Mouse (Mus musculus) adrenal gland, postnatal 4 days (tissue): ENCODE measurements around the gene Pcnx. TPM values are rescaled to one million over a fixed set of nuclear protein-coding genes. Genes with fewer than 3 reads are reported as not detected.
"Not testable (repeated sequence)": the region's sequence is repeated elsewhere in the genome, so short reads cannot be mapped to it uniquely, and the experiment has no call there.

Experiments used
- DNase-seq, 2 experiments: peaks; one replicate each; pipeline ENCODE4 v3.0.0; 2021 to 2022; ENCODE audit warnings: low spot score in 2 of 2, mixed read lengths in 2 of 2
- total RNA-seq, 2 experiments: library from RNA; stranded (reverse); gene quantifications; 2 replicates each; pipeline ENCODE4 v1.2.3; 2021

The Pcnx gene
- total RNA-seq, 2 experiments from 2014 or later = 64.8 to 68.2 TPM

DNA sequence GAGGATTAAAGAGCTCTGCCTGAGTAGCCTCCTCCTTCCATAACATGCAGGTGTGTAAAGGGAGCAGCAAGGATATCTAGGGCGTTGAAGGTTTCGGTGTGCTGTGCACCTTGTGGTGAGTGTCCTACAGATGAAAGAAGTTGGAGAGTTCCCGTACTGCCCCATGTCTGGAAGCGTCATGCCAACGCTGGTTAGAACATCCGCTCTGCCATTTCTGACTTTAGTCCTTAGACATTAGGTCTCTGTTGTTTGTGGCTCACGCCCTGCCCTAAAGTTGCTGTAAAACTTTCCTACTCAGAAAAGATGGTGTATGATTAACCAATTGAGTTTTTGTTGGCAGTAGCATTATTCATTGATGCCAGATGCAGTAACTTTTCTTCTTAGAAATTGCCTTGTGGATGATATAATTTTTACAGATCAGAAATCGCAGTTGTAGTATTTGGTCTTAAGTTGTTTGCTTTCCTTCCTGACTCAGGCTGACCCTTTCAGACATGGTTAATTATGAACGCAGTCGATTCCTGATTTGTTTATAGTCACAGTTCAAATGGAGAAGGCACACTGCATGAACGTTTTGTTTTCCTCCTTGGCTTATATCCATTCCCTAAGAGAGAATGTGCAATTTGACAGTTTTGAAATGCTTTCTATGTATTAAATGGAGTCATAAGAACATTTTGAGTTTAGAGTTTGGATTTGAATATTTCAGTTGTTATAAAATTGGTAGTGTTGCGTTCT lies 83.7 kb downstream of the Pcnx start:
- DNase-seq = no peak

DNA sequence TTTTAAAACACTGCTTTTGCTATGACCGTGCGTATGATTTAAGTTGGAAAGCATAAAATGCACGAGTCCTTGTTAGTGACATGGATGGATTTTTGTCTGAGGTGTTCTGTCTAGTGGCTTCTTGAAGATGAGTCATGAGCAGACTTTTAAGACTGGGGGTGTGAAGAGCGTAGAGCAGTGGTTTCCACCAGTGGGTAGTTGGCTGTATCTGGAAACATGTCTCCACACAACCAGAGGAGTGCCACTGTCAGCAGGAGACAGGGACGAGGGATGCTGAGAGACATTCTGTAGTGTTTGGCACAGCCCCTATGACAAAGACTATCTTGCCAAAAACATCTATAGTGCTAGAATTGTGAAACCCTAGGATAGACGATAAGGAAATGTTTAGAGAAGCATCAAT lies 89.2 kb downstream of the Pcnx start:
- no peak for DNase-seq

DNA sequence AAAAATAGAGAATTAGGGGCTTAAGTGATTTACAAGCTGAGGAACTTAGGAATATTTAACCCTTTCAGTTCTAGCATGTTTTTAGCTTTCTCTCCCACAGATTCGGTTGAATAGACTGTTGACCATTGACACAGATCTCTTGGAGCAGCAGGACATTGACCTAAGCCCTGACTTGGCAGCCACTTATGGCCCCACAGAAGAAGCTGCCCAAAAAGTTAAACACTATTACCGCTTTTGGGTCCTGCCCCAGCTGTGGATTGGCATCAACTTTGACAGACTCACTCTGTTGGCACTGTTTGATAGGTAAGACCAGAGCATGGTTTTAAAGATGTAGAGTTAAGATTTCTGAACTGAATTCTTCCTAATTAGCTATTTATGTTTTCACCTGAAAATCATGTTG lies 90.2 kb downstream of the Pcnx start:
- no peak for DNase-seq

DNA sequence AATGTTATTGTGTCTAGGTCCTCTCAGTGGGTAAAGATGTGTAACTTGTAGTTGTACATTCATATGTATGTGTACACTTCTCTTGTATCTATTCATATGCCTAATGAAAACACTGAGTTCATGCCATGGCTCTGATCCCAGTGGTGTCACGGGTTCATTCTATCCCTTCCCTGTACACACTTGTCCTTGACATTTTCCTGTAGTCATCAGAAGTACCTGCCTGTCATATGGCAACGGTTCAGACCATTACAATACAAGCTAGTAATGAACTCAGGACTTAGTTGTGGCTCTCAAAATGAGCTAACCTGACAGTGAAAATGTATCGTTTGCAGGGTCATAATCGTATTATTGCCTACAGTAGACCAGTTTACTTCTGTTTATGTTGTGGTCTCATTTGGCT lies 98.5 kb downstream of the Pcnx start:
- no peak for DNase-seq

DNA sequence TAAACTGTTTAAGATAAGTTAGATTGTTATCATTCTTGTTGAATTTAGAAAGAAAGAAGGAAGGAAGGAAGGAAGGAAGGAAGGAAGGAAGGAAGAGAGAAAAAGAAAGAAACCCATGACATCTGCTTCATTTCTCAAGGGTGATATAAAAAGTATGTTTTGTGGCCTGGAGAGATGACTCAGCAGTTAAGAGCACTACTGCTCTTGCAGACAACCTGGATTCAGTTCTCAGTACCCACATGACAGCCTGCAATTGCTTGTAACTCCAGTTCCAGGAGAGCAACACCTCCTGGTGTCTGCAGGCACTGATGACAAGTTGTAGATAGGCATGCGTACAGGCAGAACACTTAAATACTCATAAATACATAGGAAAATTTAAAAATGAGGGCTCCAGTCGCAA lies 105.6 kb downstream of the Pcnx start:
- no peak for DNase-seq

DNA sequence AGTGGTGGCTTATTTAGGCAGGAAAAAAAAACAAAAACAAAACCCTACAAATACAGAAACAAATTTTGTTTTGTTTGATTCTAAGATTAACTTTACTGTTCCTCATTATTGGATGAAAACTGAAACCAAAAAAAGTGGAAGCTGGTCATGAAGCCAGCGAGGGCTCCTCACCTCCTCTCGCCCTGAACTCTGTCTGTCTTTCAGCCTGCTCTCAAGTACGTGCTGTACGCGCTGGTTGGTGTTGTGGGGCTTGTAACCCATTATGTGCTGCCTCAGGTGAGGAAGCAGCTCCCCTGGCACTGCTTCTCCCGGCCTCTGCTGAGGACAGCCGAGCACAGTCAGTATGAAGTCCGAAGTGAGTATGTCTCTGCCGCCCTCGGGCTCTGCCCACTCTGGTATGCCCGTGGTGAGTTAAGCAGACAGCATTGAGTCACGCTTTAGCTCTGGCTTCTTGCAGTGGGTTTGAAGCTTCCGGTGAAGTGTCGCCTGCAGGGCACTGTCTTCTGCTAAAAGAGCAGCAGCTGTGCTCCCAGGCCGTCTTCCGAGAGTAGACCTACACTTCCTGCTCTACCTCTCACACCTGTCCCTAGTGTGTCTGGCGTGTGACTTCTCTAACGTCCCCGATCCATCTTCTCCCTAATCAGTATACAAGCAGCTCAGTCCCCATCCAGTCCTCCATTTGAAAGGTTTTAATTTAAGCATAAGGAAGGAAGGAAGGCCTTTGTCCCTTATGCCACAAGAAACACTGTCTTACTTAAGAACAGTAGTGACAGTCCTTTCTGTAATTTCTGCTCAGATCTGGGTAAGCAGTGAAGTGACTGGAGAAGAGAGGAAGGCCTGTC lies 111.4 kb downstream of the Pcnx start:
- no peak for DNase-seq

DNA sequence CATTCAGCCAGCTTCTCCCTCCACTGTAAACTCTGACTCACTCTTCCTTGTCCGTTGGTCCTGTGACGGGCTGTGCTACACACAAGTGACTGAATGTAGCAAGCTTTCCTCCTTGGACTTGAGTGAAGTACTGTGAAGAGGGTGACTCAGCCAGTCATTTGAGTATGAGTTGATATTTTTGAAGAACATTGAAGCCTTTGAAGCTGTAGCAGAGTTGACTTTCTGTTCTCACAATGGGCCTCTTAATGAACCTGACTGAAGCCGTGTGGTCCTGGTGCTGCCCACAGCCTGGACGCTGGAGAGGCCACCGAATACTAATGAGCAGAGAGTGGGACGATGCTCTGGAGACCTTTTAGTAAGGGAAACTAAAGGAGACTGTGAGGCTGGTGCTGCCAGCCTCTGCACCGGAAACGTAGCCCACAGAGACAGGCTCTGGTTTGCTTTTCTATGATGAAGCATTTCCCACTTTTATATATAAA lies 112.1 kb downstream of the Pcnx start:
- no peak for DNase-seq

DNA sequence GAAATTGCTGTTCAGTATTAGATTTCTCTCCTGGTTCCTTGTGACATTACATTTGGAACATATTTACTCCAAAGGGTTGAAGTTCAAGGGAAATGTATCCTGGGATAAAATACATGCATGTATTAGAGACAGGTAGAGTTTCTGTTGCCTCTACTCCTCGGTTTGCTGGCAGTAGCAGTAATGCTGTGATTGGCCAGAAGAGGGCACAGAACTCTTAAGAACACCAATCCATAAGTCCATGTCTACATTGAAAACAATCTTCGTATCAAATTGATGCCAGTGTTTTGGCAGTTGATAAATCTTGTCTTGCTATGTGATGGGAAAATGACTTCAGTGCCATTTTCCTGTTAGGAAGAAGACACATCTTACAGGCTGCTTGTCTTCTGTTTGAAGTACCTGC lies 115.0 kb downstream of the Pcnx start:
- DNase-seq = no peak

DNA sequence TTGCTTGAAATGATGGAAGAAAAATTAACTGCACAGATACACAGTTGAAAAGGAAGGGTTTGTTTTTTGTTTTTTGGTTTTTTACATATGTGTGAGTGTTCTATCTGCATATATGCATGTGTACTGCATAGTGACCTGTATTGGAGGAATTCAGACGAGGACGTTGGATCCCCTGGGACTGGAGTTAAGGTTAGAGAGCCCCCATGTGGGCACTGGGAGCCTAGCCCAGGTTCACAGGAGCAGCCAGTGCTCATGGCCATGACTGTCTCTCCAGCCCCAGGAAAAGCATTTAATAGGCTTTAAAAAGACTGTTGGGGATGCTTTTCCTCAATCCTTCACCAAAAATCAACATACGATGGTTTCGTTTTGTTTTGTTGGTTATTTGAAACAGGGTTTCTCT lies 117.5 kb downstream of the Pcnx start:
- no peak for DNase-seq

DNA sequence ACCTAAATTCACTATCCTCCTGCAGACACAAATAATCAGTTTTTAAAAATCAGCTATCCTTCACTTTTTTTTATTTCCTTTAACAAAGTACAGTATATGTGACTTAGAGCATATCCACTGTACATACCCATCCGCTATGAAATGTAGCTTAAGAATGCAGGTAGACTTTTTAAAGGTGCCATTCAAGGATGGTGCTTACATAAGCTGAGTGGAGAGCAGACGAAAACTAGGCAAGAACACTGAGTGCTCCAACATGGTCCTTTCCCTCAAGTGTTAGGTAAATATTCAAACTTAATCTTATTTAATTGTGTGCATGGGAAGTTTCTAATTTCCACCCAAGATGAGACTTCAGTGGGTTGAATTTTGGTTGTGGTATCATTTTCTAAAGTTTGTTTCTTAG lies 119.5 kb downstream of the Pcnx start:
- no peak for DNase-seq

DNA sequence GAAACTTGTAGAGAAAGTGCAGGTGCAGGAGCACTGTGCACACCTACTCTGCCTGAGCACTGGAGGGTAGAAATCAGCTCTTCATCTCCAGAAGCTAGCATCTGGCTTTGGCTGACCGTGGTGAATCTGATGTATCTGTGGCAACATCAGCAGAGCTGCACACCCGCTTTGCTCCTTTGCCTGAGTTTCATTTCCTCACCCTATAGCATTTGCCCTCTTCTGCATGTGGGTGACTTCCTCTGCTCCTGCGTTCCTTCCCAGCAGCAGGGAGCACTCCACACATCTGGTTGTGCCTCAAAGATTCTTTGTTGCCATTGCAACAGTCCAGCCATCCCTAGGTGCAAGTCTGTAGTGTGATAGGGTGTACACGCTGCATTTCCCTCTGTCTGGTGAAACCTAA lies 132.3 kb downstream of the Pcnx start:
- DNase-seq = no peak

DNA sequence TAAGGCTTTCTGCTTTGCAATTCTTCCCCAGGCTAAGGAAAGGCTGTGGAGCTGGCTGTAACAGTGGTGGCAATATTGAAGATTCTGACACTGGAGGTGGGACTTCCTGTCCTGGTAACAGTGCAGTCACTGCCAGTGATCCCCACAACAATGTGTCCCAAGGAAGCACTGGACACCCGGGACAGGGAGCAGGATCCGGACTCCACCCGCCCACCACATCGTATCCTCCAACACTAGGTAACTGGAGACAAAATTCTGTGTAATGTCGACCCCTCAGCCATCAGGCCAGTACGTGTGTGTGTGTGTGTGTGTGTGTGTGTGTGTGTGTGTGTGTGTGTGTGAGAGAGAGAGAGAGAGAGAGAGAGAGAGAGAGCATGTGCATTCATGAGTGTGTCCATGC lies 133.2 kb downstream of the Pcnx start:
- no peak for DNase-seq

DNA sequence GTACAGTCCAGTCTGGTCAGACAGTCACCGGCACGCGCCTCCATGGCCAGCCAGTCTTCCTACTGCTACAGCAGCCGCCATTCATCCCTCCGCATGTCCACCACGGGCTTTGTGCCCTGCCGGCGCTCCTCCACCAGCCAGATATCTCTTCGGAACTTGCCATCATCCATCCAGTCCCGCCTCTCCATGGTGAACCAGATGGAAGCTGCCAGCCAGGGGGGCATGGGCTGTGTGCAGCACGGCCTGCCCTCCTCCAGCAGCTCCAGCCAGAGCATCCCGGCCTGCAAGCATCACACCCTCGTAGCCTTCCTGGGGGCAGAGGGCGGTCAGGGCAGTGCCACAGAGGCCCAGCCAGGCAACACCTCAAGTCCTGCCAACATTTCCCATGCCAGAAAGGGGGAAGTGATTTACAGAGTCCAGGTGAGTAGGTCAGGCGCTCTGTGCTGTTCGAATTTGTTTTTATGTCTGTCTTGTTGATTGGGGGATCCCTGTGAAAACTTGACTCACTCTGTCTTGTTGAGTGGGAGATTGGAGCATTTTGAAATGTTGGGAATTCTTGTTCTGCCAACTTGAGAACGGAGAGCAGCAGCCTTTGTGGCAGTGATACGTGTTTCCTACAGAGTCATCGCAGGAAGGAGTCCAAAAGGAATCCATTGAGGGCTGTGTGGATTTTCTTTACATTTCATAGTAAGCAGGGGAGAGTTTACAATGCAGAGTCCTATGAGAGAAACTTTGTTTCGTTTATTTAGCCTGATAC lies 135.3 kb downstream of the Pcnx start:
- DNase-seq = no peak

DNA sequence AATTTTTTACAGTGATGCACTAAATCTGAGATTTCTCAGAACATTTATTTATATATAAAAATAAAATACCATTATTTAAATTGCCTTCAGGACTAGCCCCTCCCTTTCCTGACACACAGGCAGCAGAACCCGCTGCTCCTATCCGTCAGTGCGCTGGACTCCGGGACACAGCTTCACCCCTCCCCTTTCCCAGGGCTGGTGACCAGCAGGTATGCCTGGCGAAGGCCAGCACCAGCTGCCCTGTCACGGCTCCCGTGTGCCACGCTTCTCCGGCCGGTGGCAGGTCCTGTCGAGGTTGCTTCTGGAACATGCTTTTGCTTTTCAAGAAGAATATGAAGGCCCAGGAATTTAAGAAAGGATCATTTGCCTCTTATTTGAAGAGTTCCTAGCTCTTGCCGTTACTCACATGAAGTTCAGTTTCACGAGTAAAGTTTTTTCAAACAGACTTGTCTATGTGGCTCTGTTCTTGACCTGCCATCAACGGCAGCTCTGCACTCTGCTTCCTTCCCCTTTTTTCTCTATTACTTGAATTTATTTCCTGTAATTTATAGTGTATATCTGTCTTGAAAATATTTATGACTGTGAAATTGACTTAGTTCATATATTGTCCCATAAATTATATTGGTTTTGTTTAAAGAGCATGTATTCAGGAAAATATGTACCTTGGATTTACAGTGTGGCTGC lies 137.0 kb downstream of the Pcnx start:
- no peak for DNase-seq

DNA sequence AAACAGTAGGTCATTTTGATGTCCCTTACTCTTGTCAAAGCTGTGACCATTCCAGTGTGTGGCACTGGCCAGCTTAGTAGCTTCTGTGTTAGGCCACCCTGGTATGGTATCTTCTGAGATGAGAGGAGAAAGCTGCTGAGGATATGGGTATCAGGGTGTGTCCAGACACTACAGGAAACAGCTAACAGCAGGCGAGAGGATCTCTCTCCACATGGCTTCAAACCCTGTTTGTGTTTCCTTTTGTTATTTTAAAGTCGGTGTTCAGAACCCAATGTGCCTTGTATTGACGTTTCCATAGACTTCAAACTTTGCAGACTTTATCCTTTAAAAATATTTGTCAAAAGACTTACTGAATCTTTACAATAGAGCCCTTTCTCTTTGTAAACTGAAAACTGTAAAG lies 137.7 kb downstream of the Pcnx start:
- no peak for DNase-seq

DNA sequence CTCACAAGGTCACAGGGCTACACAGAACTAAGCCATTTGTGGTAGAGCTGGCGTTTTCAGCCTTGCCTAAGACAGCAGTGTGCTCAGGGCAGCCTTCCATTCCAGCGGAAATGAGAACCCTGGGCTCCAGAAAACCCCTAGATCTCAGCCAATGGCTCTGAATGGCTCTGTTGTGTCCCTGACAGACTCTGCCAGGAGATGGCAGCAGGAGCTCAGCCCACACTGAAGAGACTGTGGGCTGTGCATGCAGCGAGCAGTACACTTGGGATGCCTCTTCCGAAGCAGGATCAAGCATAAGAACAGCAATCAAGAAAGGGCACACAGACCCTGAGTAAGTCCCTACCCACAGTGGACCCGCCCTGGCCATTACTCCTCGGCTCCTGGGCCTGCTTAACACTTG lies 142.9 kb downstream of the Pcnx start:
- not testable (repeated sequence) for DNase-seq

DNA sequence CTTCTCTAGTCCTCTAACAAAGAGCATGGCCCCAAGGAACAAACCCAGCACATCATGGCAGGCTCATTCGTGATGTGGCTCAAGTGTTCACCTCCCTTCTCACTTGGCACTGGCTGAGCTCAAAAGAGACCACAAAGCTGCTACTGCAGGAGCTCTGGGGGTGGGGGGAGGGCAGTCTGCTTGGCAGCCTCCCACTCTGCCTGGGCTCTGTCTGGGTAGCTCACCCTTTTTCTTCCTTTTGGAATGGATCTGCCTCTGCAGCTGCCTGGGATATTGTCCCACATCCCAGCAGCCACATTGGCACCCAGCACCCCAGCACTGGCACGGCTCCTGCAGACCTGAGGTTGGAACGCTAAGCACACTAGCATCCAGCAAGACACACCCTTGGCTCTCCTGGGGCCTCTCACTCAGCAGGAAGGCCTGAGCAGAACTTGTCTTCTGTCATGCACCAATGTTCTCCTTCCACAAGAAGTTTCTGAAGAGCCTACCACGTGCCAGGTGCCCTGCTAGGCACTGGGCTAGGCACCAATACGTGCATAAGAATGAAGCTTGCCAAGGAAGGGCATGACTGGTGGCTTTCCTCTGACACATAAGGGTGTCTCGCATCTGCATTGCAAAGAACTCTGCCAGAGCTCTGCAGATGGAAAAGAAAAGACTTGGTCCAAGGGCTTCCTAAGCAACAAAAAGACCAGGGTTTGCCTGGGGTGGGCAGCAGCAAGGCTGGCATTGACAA lies 166.2 kb downstream of the Pcnx start:
- DNase-seq = not testable (repeated sequence)

DNA sequence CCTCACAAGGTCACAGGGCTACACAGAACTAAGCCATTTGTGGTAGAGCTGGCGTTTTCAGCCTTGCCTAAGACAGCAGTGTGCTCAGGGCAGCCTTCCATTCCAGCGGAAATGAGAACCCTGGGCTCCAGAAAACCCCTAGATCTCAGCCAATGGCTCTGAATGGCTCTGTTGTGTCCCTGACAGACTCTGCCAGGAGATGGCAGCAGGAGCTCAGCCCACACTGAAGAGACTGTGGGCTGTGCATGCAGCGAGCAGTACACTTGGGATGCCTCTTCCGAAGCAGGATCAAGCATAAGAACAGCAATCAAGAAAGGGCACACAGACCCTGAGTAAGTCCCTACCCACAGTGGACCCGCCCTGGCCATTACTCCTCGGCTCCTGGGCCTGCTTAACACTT lies 173.7 kb downstream of the Pcnx start:
- DNase-seq = not testable (repeated sequence)

DNA sequence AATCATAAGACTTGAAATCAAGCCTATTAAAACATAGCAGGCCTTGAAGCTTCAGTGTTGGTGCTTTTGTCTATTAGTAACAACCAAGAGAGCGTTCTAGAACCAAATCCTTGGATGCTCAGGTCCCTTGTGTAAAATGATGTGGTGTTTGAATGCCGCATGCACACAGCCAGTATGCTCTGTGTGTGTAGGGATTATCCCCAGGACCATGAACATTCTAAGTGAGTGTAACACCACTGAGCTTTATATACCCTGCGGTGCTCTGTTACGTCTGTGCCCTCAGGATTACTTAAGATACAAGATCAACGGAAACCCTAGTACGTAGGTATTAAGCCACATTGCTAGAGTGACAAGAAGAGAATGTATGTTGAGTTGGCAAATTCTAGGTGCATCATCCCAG lies 174.2 kb downstream of the Pcnx start:
- not testable (repeated sequence) for DNase-seq

DNA sequence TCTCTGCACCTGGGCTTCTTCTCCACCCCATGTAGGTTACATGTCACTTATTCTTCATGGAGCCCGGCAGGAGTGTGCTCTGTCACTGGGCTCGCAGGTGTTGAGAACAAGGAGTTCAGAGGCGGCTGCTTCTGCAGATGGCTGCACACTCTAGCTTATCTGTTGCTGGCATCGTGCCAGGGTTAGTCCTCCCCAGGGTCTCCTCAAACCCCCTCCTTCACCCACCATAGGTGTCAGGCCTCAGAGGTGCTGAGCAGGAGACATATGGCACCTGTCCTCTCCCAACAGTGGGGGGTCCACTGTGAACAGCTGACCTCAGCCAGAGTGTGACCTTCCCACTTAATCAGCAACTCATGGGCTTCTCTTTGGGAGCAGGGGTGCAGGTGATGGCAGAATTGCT lies 184.3 kb downstream of the Pcnx start:
- not testable (repeated sequence) for DNase-seq
